Mouse (Mus musculus): ENCODE results near the gene Katnal1. TPM values are rescaled to one million over a fixed set of nuclear protein-coding genes. Genes with fewer than 3 reads are reported as not detected.
A peak's percentile ranks its signal among the peaks of the same experiment; 100 is the strongest.

Katnal1 gene
- total RNA-seq, 1 experiment from 2014 or later, result 7.4 TPM

GRCm38 (mm10) chr5:148954314-148955060, 25.4 kb upstream of the Katnal1 start:
- DNase-seq, result no peak

GRCm38 (mm10) chr5:148953098-148953497, 24.0 kb upstream of the Katnal1 start:
- DNase-seq, result peak; percentile 62

- DNase-seq, result peak; percentile 43
Observed at GRCm38 (mm10) chr5:148952419-148952818, 23.3 kb upstream of the Katnal1 start.

- DNase-seq, result no peak
Observed at GRCm38 (mm10) chr5:148951360-148951759, 22.2 kb upstream of the Katnal1 start.

GRCm38 (mm10) chr5:148950064-148950463, 20.9 kb upstream of the Katnal1 start:
- no peak for DNase-seq

GRCm38 (mm10) chr5:148948577-148948976, 19.5 kb upstream of the Katnal1 start:
- no peak for DNase-seq

- no peak for DNase-seq
Observed at GRCm38 (mm10) chr5:148947412-148947811, 18.3 kb upstream of the Katnal1 start.

- peak; percentile 16 for DNase-seq
Observed at GRCm38 (mm10) chr5:148946787-148947186, 17.7 kb upstream of the Katnal1 start.

GRCm38 (mm10) chr5:148945735-148946134, 16.6 kb upstream of the Katnal1 start:
- DNase-seq, result no peak

- no peak for DNase-seq
Observed at GRCm38 (mm10) chr5:148944024-148944423, 14.9 kb upstream of the Katnal1 start.

- no peak for DNase-seq
Observed at GRCm38 (mm10) chr5:148943444-148943843, 14.3 kb upstream of the Katnal1 start.

GRCm38 (mm10) chr5:148942957-148943356, 13.8 kb upstream of the Katnal1 start:
- no peak for DNase-seq

- DNase-seq, result no peak
Observed at GRCm38 (mm10) chr5:148942305-148942704, 13.2 kb upstream of the Katnal1 start.

- no peak for DNase-seq
Observed at GRCm38 (mm10) chr5:148941867-148942266, 12.7 kb upstream of the Katnal1 start.

- DNase-seq, result no peak
Observed at GRCm38 (mm10) chr5:148939948-148940382, 10.8 kb upstream of the Katnal1 start.

- DNase-seq, result no peak
Observed at GRCm38 (mm10) chr5:148936516-148936951, 7.4 kb upstream of the Katnal1 start.

GRCm38 (mm10) chr5:148935871-148936270, 6.8 kb upstream of the Katnal1 start:
- DNase-seq, result no peak

- no peak for DNase-seq
Observed at GRCm38 (mm10) chr5:148935071-148935821, 6.1 kb upstream of the Katnal1 start.

GRCm38 (mm10) chr5:148934457-148934856, 5.3 kb upstream of the Katnal1 start:
- DNase-seq, result no peak

- no peak for DNase-seq
Observed at GRCm38 (mm10) chr5:148933767-148934166, 4.6 kb upstream of the Katnal1 start.

- DNase-seq, result no peak
Observed at GRCm38 (mm10) chr5:148931301-148931700, 2.2 kb upstream of the Katnal1 start.

- peak; percentile 88 for DNase-seq
Observed at GRCm38 (mm10) chr5:148928382-148929115, 571 bp downstream of the Katnal1 start.
